Mouse (Mus musculus) layer of hippocampus, adult 18-20 months (tissue): ENCODE measurements around the gene Tbx22. TPM values are rescaled to one million over a fixed set of nuclear protein-coding genes. Genes with fewer than 3 reads are reported as not detected.

Source experiments
- DNase-seq, 2 experiments: peaks; one replicate each; pipeline ENCODE4 v3.0.0; 2022; ENCODE audit warnings: low spot score in 2 of 2
- long read RNA-seq: library from polyadenylated mRNA; stranded (forward); transcript quantifications from one replicate; pipeline ENCODE4 v2.0.0, GENCODE M21; 2021
- total RNA-seq, 2 experiments: library from RNA; stranded (reverse); gene quantifications; 2 replicates each; pipeline ENCODE4 v1.2.3; 2021

The Tbx22 gene
- total RNA-seq, result not detected
- long read RNA-seq, result 0 reads

GRCm38 (mm10) chrX:107667664-107668063 is at the start of gene Tbx22:
TSS of gene Tbx22 (plus strand) at chrX:107667964.
- DNase-seq, result no peak

DNA sequence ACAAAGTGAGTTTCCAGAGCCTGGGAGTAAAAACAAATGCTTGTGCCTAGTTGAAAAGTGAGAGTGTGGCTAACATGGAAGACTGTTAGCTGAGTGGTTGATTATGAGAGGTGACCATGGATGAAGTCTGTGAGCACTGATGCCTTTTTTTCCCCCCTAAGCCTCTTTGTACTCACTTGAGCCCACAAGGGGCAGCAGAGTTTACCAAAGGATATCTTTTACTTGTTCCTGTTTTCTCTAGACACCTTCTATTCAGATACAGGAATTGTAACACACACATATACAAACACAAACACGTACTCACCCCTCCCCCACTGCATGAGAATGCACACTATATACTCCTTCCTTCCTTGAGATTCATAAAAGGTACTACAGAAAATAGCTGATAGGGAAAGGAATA is 913 bp downstream of the Tbx22 start:
- DNase-seq, result no peak

- peak in 1 of 2 experiments; percentile 2 for DNase-seq
These were observed 11.4 kb downstream of the Tbx22 start for GRCm38 (mm10) chrX:107679203-107679602.

GRCm38 (mm10) chrX:107708584-107708983 is 40.8 kb downstream of the Tbx22 start:
- no peak for DNase-seq

DNA sequence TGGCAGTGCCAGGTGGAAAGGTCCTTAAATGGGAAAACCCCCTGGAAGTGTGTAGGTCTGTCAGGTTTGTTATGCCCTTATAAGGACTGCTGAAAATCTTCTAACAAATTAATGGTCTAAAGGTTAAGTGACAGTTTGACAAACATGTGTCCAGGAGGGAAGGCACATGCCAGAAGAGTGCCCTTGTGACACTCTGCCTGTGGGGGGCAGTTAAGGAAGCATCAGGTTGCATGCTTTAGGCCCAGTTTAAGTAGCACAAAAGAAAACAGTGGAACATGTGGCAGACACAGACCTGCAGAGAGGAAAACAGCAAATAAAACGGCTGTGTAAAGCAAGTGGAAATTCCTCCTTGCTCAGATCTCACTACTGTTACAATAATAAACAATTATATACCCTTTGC is 55.8 kb downstream of the Tbx22 start:
- DNase-seq, result no peak

Other genes with a start within 250 kb of the Tbx22 start
- not detected for gene Tent5d, start 124.6 kb downstream of the Tbx22 start, total RNA-seq
- gene 2610002M06Rik, start 148.4 kb downstream of the Tbx22 start, total RNA-seq, result 10 to 100 TPM; 26.2 to 32.7 TPM